Mouse (Mus musculus) lung, embryonic 16.5 days (tissue): ENCODE measurements around the gene Lrrc4. TPM values are rescaled to one million over a fixed set of nuclear protein-coding genes. Genes with fewer than 3 reads are reported as not detected.
A peak's percentile ranks its signal among the peaks of the same experiment; 100 is the strongest.

Source experiments
- ATAC-seq: fragments of 200-750 bp; cut with Nextera tagmentation; 2 replicates; pipeline ENCODE4 v1.8.0; 2017; ENCODE audit warnings: low read depth, mild to moderate bottlenecking, moderate library complexity
- H3K27ac ChIP-seq: fragments of 300-500 bp; sonication (generic); 2 replicates; pipeline ENCODE4 v1.5.1; 2014; ENCODE audit warnings: mild to moderate bottlenecking, control low read depth, low read length
- H3K27me3 ChIP-seq: fragments of 300-500 bp; sonication (generic); 2 replicates; pipeline ENCODE4 v1.6.1; 2014; ENCODE audit warnings: low read depth, low read length, mixed read lengths; ENCODE audit not compliant: control insufficient read depth, insufficient read depth
- H3K36me3 ChIP-seq: fragments of 300-500 bp; sonication (generic); 2 replicates; pipeline ENCODE4 v1.6.1; 2014; ENCODE audit warnings: low read length; ENCODE audit not compliant: control insufficient read depth, insufficient read depth
- H3K4me1 ChIP-seq: fragments of 300-500 bp; sonication (generic); replicated peaks from 2 replicates; pipeline ENCODE4 v1.6.1; 2014; ENCODE audit warnings: low read length, mixed read lengths; ENCODE audit not compliant: control insufficient read depth, insufficient read depth
- H3K4me2 ChIP-seq: fragments of 300-500 bp; sonication (generic); 2 replicates; pipeline ENCODE4 v1.6.1; 2014; ENCODE audit warnings: low read depth, low read length, control low read depth
- H3K4me3 ChIP-seq: fragments of 300-500 bp; sonication (generic); 2 replicates; pipeline ENCODE4 v1.5.1; 2014; ENCODE audit warnings: mild to moderate bottlenecking, low read length, control low read depth
- H3K9ac ChIP-seq: fragments of 300-500 bp; sonication (generic); 2 replicates; pipeline ENCODE4 v1.6.1; 2014; ENCODE audit warnings: low read length, control low read depth
- H3K9me3 ChIP-seq: fragments of 300-500 bp; sonication (generic); 2 replicates; pipeline ENCODE4 v1.6.1; 2016; ENCODE audit warnings: low read length; ENCODE audit not compliant: control insufficient read depth
- WGBS: fragments of 180-500 bp; shearing (Covaris S2); extraction: QIAGEN DNeasy Blood & Tissue Kit; methylation state at CpG from one replicate; pipeline ENCODE4 v1.1.7; 2014; 5-methylcytosine and 5-hydroxymethylcytosine counted together
- polyA plus RNA-seq: library from polyadenylated mRNA; unstranded; fragments of >200 nt; fragmentation: Nextera tagmentation; extraction: Ambion mirVana; gene quantifications from 2 replicates; pipeline ENCODE4 v1.2.1, GENCODE M21; 2015

Gene Lrrc4
- polyA plus RNA-seq, 1 experiment from 2014 or later = 0.19 TPM

- 0% methylated on average over 56 of the region's 58 CpGs for WGBS
- peak overlapping the region; percentile 56 for H3K4me3 ChIP-seq
- no peaks in the 10 kb centered on the region for H3K9me3 ChIP-seq
- peaks cover 6% of the 10 kb centered on the region for H3K27me3 ChIP-seq
- no peaks in the 10 kb centered on the region for H3K36me3 ChIP-seq
- ATAC-seq = peak; percentile 66
- peak overlapping the region; percentile 57 for H3K9ac ChIP-seq
- H3K27ac ChIP-seq = no peak overlapping the region
- H3K4me1 ChIP-seq = peaks cover 10% of the 10 kb centered on the region; the same call in 1 of the 2 replicates
- H3K4me2 ChIP-seq = peak overlapping the region; percentile 100
Observed at GRCm38 (mm10) chr6:28832751-28833291, 1.3 kb upstream of the Lrrc4 start.

- H3K9me3 ChIP-seq = no peaks in the 10 kb centered on the region
- WGBS = under 1% methylated on average over 81 of the region's 82 CpGs
- H3K4me3 ChIP-seq = peak overlapping the region; percentile 56
- peaks cover 6% of the 10 kb centered on the region for H3K27me3 ChIP-seq
- peak overlapping the region; percentile 57 for H3K9ac ChIP-seq
- ATAC-seq = peak; percentile 64
- H3K27ac ChIP-seq = no peak overlapping the region
- no peaks in the 10 kb centered on the region for H3K36me3 ChIP-seq
- H3K4me2 ChIP-seq = peak overlapping the region; percentile 100
- peaks cover 10% of the 10 kb centered on the region; the same call in 1 of the 2 replicates for H3K4me1 ChIP-seq
Observed at GRCm38 (mm10) chr6:28831854-28832750, 555 bp upstream of the Lrrc4 start.

GRCm38 (mm10) chr6:28830306-28830705, 1.2 kb downstream of the Lrrc4 start:
- Histone ChIP-seq H3K4me1 (peaks cover 14% of the 10 kb centered on the region; the same call in 1 of the 2 replicates), H3K36me3 (no peaks in the 10 kb centered on the region), H3K27ac (no peak overlapping the region), H3K27me3 (peaks cover 6% of the 10 kb centered on the region), H3K4me3 (no peak overlapping the region), H3K9ac (no peak overlapping the region), H3K9me3 (no peaks in the 10 kb centered on the region), H3K4me2 (no peak overlapping the region)
- 92% methylated on average over 12 of the region's 12 CpGs for WGBS
- no peak for ATAC-seq

GRCm38 (mm10) chr6:28828593-28828992, 3.0 kb downstream of the Lrrc4 start:
- H3K36me3 ChIP-seq = no peaks in the 10 kb centered on the region
- WGBS = 58% methylated on average over 6 of the region's 6 CpGs
- H3K4me2 ChIP-seq = no peak overlapping the region
- H3K27me3 ChIP-seq = peaks cover 6% of the 10 kb centered on the region
- ATAC-seq = no peak
- H3K9ac ChIP-seq = no peak overlapping the region
- H3K4me1 ChIP-seq = peaks cover 13% of the 10 kb centered on the region; the same call in 1 of the 2 replicates
- no peak overlapping the region for H3K27ac ChIP-seq
- H3K4me3 ChIP-seq = no peak overlapping the region
- no peaks in the 10 kb centered on the region for H3K9me3 ChIP-seq

- H3K4me1 ChIP-seq = peaks cover 10% of the 10 kb centered on the region; the same call in 1 of the 2 replicates
- peak; percentile 24 for ATAC-seq
- peak overlapping the region; percentile 29; the same call in 1 of the 2 replicates for H3K4me2 ChIP-seq
- no peaks in the 10 kb centered on the region for H3K9me3 ChIP-seq
- H3K27me3 ChIP-seq = peaks cover 6% of the 10 kb centered on the region
- H3K9ac ChIP-seq = no peak overlapping the region
- no peaks in the 10 kb centered on the region for H3K36me3 ChIP-seq
- 41% methylated on average over 3 of the region's 3 CpGs for WGBS
- H3K27ac ChIP-seq = no peak overlapping the region
- no peak overlapping the region for H3K4me3 ChIP-seq
Observed at GRCm38 (mm10) chr6:28827565-28827964, 4.0 kb downstream of the Lrrc4 start.

GRCm38 (mm10) chr6:28826689-28827389, 4.7 kb downstream of the Lrrc4 start:
- H3K4me1 ChIP-seq = peaks cover 6% of the 10 kb centered on the region; the same call in 1 of the 2 replicates
- H3K27ac ChIP-seq = no peak overlapping the region
- H3K9me3 ChIP-seq = no peaks in the 10 kb centered on the region
- H3K9ac ChIP-seq = no peak overlapping the region
- 53% methylated on average over 9 of the region's 9 CpGs for WGBS
- H3K27me3 ChIP-seq = peaks cover 6% of the 10 kb centered on the region
- peak; percentile 50 for ATAC-seq
- no peaks in the 10 kb centered on the region for H3K36me3 ChIP-seq
- H3K4me3 ChIP-seq = no peak overlapping the region
- H3K4me2 ChIP-seq = peak overlapping the region; percentile 29; the same call in 1 of the 2 replicates

GRCm38 (mm10) chr6:28825894-28826293, 5.7 kb downstream of the Lrrc4 start:
- ATAC-seq = no peak

GRCm38 (mm10) chr6:28823802-28824201, 7.7 kb downstream of the Lrrc4 start:
- ATAC-seq = no peak
- no peak overlapping the region for H3K4me2 ChIP-seq
- H3K36me3 ChIP-seq = no peaks in the 10 kb centered on the region
- H3K27ac ChIP-seq = no peak overlapping the region
- WGBS = 82% methylated on average over 5 of the region's 5 CpGs
- H3K27me3 ChIP-seq = no peaks in the 10 kb centered on the region
- H3K9me3 ChIP-seq = no peaks in the 10 kb centered on the region
- no peak overlapping the region for H3K9ac ChIP-seq
- H3K4me1 ChIP-seq = peaks cover 9% of the 10 kb centered on the region; the same call in 1 of the 2 replicates
- no peak overlapping the region for H3K4me3 ChIP-seq

More at GRCm38 (mm10) chr6:28825894-28826293, 5.7 kb downstream of the Lrrc4 start:
- WGBS = 78% methylated on average over 3 of the region's 3 CpGs
- H3K4me3 ChIP-seq = no peak overlapping the region
- H3K9me3 ChIP-seq = no peaks in the 10 kb centered on the region
- no peak overlapping the region for H3K9ac ChIP-seq
- H3K4me2 ChIP-seq = no peak overlapping the region
- peaks cover 1% of the 10 kb centered on the region; the same call in 1 of the 2 replicates for H3K27me3 ChIP-seq
- no peak overlapping the region for H3K27ac ChIP-seq
- H3K4me1 ChIP-seq = 0 out of 2 replicates have a peak, but pooled peaks cover 4% of the 10 kb centered on the region
- no peaks in the 10 kb centered on the region for H3K36me3 ChIP-seq

GRCm38 (mm10) chr6:28823375-28823774, 8.2 kb downstream of the Lrrc4 start:
- Histone ChIP-seq H3K4me3 (no peak overlapping the region), H3K27me3 (no peaks in the 10 kb centered on the region), H3K36me3 (no peaks in the 10 kb centered on the region), H3K9ac (no peak overlapping the region), H3K9me3 (no peaks in the 10 kb centered on the region), H3K4me1 (peaks cover 9% of the 10 kb centered on the region; the same call in 1 of the 2 replicates), H3K4me2 (no peak overlapping the region), H3K27ac (no peak overlapping the region)
- no peak for ATAC-seq
- 82% methylated on average over 3 of the region's 3 CpGs for WGBS
